Mouse (Mus musculus) lung, adult 2 months (tissue): ENCODE results near the gene Hfe2. TPM values are rescaled to one million over a fixed set of nuclear protein-coding genes. Genes with fewer than 3 reads are reported as not detected.

ENCODE experiments used
- DNase-seq: peaks from one replicate; pipeline ENCODE4 v3.0.0; 2022
- H3K4me1 ChIP-seq: fragments of 200-500 bp; 2 replicates; pipeline ENCODE4 v1.6.1; 2011; ENCODE audit warnings: low read length; ENCODE audit not compliant: control insufficient read depth, insufficient read depth
- H3K4me3 ChIP-seq: fragments of 200-500 bp; replicated peaks from 2 replicates; pipeline ENCODE3; 2011; ENCODE audit warnings: low read depth, mild to moderate bottlenecking, control low read depth, low read length; ENCODE audit errors: extremely low read depth
- CTCF ChIP-seq: fragments of 200-500 bp; IDR thresholded peaks from 2 replicates; pipeline ENCODE4 v1.5.1; 2011; ENCODE audit warnings: mild to moderate bottlenecking, low read length, control low read depth; ENCODE audit not compliant: insufficient read depth
- POLR2A ChIP-seq: fragments of 200-500 bp; IDR thresholded peaks from 2 replicates; pipeline ENCODE4 v1.6.1; 2011; ENCODE audit warnings: low read depth, mild to moderate bottlenecking, control low read depth, low read length, borderline replicate concordance; ENCODE audit errors: extremely low read depth
- WGBS: fragments of 180-500 bp; shearing (Covaris S2); methylation state at CpG from one replicate; pipeline ENCODE4 v1.1.7; 2018; 5-methylcytosine and 5-hydroxymethylcytosine counted together
- polyA plus RNA-seq: library from polyadenylated mRNA; depleted of rRNA; stranded (reverse); fragments of >200 nt; gene quantifications from 2 replicates; pipeline ENCODE4 v1.2.3, GENCODE M21; 2012

The Hfe2 gene
- polyA plus RNA-seq, 1 experiment, result 13.8 TPM

GRCm38 (mm10) chr3:96548824-96549223, 23.9 kb downstream of the Hfe2 start:
- 82% methylated on average over 7 of the region's 7 CpGs for WGBS

GRCm38 (mm10) chr3:96549346-96549745, 24.4 kb downstream of the Hfe2 start:
- no peak for DNase-seq
- 81% methylated on average over 5 of the region's 5 CpGs for WGBS
- H3K4me1 ChIP-seq, result peaks cover 15% of the 10 kb centered on the region
- no peak overlapping the region for H3K4me3 ChIP-seq
- TF ChIP-seq POLR2A (no peak), CTCF (no peak)

More at GRCm38 (mm10) chr3:96548824-96549223, 23.9 kb downstream of the Hfe2 start:
- TF ChIP-seq CTCF (no peak), POLR2A (no peak)
- no peak overlapping the region for H3K4me3 ChIP-seq
- DNase-seq, result no peak
- peaks cover 10% of the 10 kb centered on the region for H3K4me1 ChIP-seq

GRCm38 (mm10) chr3:96551203-96551602, 26.2 kb downstream of the Hfe2 start:
- Histone ChIP-seq H3K4me1 (peaks cover 20% of the 10 kb centered on the region), H3K4me3 (no peak overlapping the region)
- TF ChIP-seq CTCF (peak; percentile 45), POLR2A (no peak)
- WGBS, result 3% methylated on average over 8 of the region's 8 CpGs
- DNase-seq, result peak; percentile 62

- WGBS, result 27% methylated on average over 7 of the region's 7 CpGs
- DNase-seq, result no peak
- TF ChIP-seq POLR2A (no peak), CTCF (no peak)
These were observed 26.9 kb downstream of the Hfe2 start for GRCm38 (mm10) chr3:96551890-96552289.

GRCm38 (mm10) chr3:96553601-96554000, 28.6 kb downstream of the Hfe2 start:
- WGBS, result 64% methylated on average over 6 of the region's 6 CpGs
- DNase-seq, result no peak
- Histone ChIP-seq H3K4me1 (peaks cover 20% of the 10 kb centered on the region), H3K4me3 (no peak overlapping the region)
- TF ChIP-seq POLR2A (no peak), CTCF (no peak)

More at GRCm38 (mm10) chr3:96551890-96552289, 26.9 kb downstream of the Hfe2 start:
- no peak overlapping the region for H3K4me3 ChIP-seq
- H3K4me1 ChIP-seq, result peaks cover 20% of the 10 kb centered on the region

- DNase-seq, result no peak
- H3K4me1 ChIP-seq, result peaks cover 20% of the 10 kb centered on the region
- WGBS, result 65% methylated on average over 6 of the region's 6 CpGs
- H3K4me3 ChIP-seq, result no peak overlapping the region
- no peak for TF ChIP-seq CTCF
- TF ChIP-seq POLR2A, result no peak
These were observed 29.3 kb downstream of the Hfe2 start for GRCm38 (mm10) chr3:96554251-96554650.

GRCm38 (mm10) chr3:96555041-96555596, 30.1 kb downstream of the Hfe2 start:
- DNase-seq, result peak; percentile 83
- 8% methylated on average over 12 of the region's 12 CpGs for WGBS
- H3K4me3 ChIP-seq, result no peak overlapping the region
- TF ChIP-seq POLR2A (peak; percentile 40; the same call in 1 of the 2 replicates), CTCF (no peak)
- H3K4me1 ChIP-seq, result peaks cover 20% of the 10 kb centered on the region

GRCm38 (mm10) chr3:96555999-96556614, 31.1 kb downstream of the Hfe2 start:
- 45% methylated on average over 15 of the region's 15 CpGs for WGBS
- no peak for DNase-seq
- no peak for TF ChIP-seq POLR2A
- TF ChIP-seq CTCF, result no peak
- Histone ChIP-seq H3K4me3 (peak overlapping the region; percentile 19), H3K4me1 (peaks cover 20% of the 10 kb centered on the region)

GRCm38 (mm10) chr3:96556651-96557635, 32.0 kb downstream of the Hfe2 start:
- DNase-seq, result no peak
- H3K4me1 ChIP-seq, result peaks cover 17% of the 10 kb centered on the region
- TF ChIP-seq CTCF, result no peak
- TF ChIP-seq POLR2A, result peak; percentile 45; the same call in 1 of the 2 replicates
- WGBS, result under 1% methylated on average over 22 of the region's 22 CpGs
- H3K4me3 ChIP-seq, result peak overlapping the region; percentile 84
